Mouse (Mus musculus) olfactory bulb, adult 2 months (tissue): ENCODE data around the gene Sass6.

Experiments
- CTCF ChIP-seq: fragments of 200-500 bp; IDR thresholded peaks from 2 replicates; pipeline ENCODE4 v1.5.1; 2012; ENCODE audit warnings: low read depth, mild to moderate bottlenecking, low read length, moderate library complexity; ENCODE audit not compliant: insufficient read depth
- POLR2A ChIP-seq: fragments of 200-500 bp; IDR thresholded peaks from 2 replicates; pipeline ENCODE4 v1.6.1; 2012; ENCODE audit warnings: mild to moderate bottlenecking, low read depth, low read length, moderate library complexity; ENCODE audit not compliant: insufficient read depth

DNA sequence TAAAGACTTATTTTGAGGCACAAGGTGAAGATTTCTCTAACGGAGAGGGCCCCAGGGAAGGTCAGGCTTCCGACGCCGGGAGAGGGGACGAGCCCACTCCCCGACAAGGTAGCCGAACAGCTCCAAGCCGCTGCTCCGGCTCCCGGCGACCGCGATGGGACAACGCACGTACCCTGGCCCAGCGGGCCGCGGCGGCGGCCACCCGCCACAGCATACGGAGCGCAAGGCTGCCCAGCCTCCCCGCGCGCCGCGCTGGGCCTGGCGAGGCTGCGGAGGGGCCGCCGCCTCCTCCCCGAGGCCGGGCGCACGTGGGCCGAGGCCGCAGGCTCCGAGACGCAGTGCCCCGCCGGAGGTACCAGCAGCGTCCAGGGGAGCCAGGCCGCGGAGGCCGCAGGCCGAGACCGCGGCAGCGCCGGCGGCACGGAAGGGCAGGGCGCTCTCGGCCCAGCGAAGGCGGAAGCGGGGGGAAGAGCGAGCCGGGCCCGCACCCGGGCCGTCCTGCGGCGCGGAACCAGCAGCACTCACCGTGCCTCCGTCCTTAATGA, 67.2 kb downstream of the Sass6 start:
- no peak for TF ChIP-seq CTCF
- TF ChIP-seq POLR2A = no peak
